In the genomic region with DNA sequence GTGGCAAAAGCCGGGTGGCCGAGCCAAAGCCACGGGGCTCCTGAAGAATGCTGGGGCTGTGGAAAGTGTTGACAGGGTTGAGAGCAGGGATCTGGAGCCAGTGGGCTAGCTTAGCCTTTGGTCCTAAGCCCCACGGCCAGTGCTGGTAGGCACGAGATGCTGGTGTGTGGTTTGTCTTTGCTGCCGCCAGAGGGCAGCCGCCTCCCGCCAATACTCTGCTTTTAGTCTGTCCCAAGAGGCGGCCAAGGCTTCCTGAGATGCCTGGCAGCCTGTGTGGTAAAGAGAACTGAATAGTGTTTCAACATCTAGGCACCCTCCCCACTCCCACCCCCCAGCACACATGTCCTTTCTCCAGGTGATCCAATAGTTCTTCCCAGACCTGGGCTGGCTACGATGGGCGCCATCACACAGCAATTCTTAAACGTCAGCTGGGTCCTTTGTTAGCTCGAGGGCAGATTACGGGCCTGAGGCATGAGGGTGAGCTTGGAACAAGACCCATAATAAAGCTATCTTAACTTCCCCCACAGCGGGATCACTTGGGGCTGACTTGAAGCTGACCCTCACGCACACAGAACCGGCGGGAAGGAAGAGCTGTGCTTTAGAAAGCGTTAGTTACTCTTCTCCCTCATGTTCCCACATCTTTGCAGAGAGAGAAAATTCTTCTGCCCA, we compare ENCODE assay signal across 9 mouse cellular contexts. TPM values are rescaled to one million over a fixed set of nuclear protein-coding genes. Genes with fewer than 3 reads are reported as not detected.
DNase-seq lines count a peak whose midpoint lies in the region; ATAC-seq lines count a peak whose summit lies in the region.
"Had no signal": no experiment of that assay in that cellular context is flagged by ENCODE, and none has a peak within 500 bp of the region (broad histone marks: within the 10 kb centered on the region; RNA-seq: fewer than 3 reads in every experiment).

No protein-coding gene starts in this region.

- H3K4me3 ChIP-seq in forebrain, embryonic 12.5 days (replicated peaks), result no peak overlapping the region
- H3K4me3 ChIP-seq: limb, embryonic 15.5 days had no signal

- H3K9me3 ChIP-seq in forebrain, embryonic 12.5 days, result no peaks in the 10 kb centered on the region
- H3K9me3 ChIP-seq: limb, embryonic 15.5 days had no signal

- no peaks in the 10 kb centered on the region for H3K36me3 ChIP-seq in forebrain, embryonic 12.5 days (replicated peaks)
- H3K36me3 ChIP-seq: limb, embryonic 15.5 days had no signal

- no peak overlapping the region for H3K4me2 ChIP-seq in forebrain, embryonic 12.5 days
- H3K4me2 ChIP-seq: limb, embryonic 15.5 days had no signal

- 19% methylated on average over 19 of the region's 19 CpGs for WGBS in forebrain, embryonic 12.5 days

- peak overlapping the region; percentile 50; the same call in 1 of the 2 replicates for H3K27ac ChIP-seq in forebrain, embryonic 12.5 days
- H3K27ac ChIP-seq: limb, embryonic 15.5 days had no signal

- peaks cover 46% of the 10 kb centered on the region for H3K4me1 ChIP-seq in forebrain, embryonic 12.5 days

- peak; percentile 76 for DNase-seq in ES-CJ7 (ENCODE audit: low read depth, low spot score)
- peak; percentile 30 for DNase-seq in c-Kit-positive CD71-negative TER-119-negative erythroid progenitor cells, embryonic 14.5 days (ENCODE audit: low read depth)
- peak; percentile 74 to 81 for DNase-seq in heart, postnatal 36 days
- DNase-seq in layer of hippocampus, adult 8-10 months (ENCODE audit: low spot score in 2 of 2), result peak; percentile 59 to 78
- peak; percentile 75 for DNase-seq in lung, postnatal 14 days
- DNase-seq in retina, embryonic 14.5 days (ENCODE audit: low spot score), result peak; percentile 92
- DNase-seq in thymus, postnatal 25 days, result peak; percentile 64

- peak; percentile 80 for ATAC-seq in forebrain, embryonic 12.5 days (ENCODE audit: low FRiP score)

- H3K27me3 ChIP-seq in forebrain, embryonic 12.5 days, result peaks cover 30% of the 10 kb centered on the region

- intact Hi-C loops in heart, postnatal 36 days (cut with DNase I), result loop anchor here (1.0 to 5.0 kb wide), 3 partner anchors 166 to 330 kb away; partner anchors contain the start of genes Islr and Islr2

- no peak overlapping the region for H3K9ac ChIP-seq in forebrain, embryonic 12.5 days
- H3K9ac ChIP-seq: limb, embryonic 15.5 days had no signal

RNA-seq across cellular contexts. Expression of gene Stra6, which starts 25.0 kb away (rescaled TPM):
- 10.7 and 11.6 TPM in 2 replicates for polyA plus RNA-seq in forebrain, embryonic 12.5 days (2016; fragmentation: Nextera tagmentation; extraction: Ambion mirVana)
- total RNA-seq in heart, postnatal 36 days (2021), result under 1 TPM; 0.16 to 0.47 TPM
- 10 to 100 TPM; 17.0 to 22.6 (median 18.2) TPM for total RNA-seq in layer of hippocampus, adult 8-10 months (2022)

RNA-seq across cellular contexts. Expression of gene Cyp11a1, which starts 32.4 kb away (rescaled TPM):
- 0.19 and 0.45 TPM in 2 replicates for polyA plus RNA-seq in forebrain, embryonic 12.5 days (2016; fragmentation: Nextera tagmentation; extraction: Ambion mirVana)
- under 1 TPM; 0.16 to 0.22 TPM for total RNA-seq in heart, postnatal 36 days (2021)
- total RNA-seq in layer of hippocampus, adult 8-10 months (2022), result 1 to 10 TPM; 2.4 to 4.6 (median 3.1) TPM

Comparison
In these comparisons a context has a peak if more than half of its experiments do, and no peak if none do; other contexts are left out.
1. DNase-seq: peak in every context shown above with its lines; median percentile 92 in retina, embryonic 14.5 days; 78 in heart, postnatal 36 days; 76 in ES-CJ7; 75 in lung, postnatal 14 days; 68 in layer of hippocampus, adult 8-10 months; 64 in thymus, postnatal 25 days; 30 in c-Kit-positive CD71-negative TER-119-negative erythroid progenitor cells, embryonic 14.5 days.
2. RNA of gene Stra6, which starts 25.0 kb away (total RNA-seq): 17.0 to 22.6 TPM in layer of hippocampus, adult 8-10 months; 0.16 to 0.47 TPM in heart, postnatal 36 days; every median in the first group is over 10 times any median in the second.